Mouse (Mus musculus): ENCODE measurements around the gene Klhl10. TPM values are rescaled to one million over a fixed set of nuclear protein-coding genes. Genes with fewer than 3 reads are reported as not detected.

The Klhl10 gene
- polyA plus RNA-seq, 1 experiment from 2014 or later = 0.43 TPM

DNA sequence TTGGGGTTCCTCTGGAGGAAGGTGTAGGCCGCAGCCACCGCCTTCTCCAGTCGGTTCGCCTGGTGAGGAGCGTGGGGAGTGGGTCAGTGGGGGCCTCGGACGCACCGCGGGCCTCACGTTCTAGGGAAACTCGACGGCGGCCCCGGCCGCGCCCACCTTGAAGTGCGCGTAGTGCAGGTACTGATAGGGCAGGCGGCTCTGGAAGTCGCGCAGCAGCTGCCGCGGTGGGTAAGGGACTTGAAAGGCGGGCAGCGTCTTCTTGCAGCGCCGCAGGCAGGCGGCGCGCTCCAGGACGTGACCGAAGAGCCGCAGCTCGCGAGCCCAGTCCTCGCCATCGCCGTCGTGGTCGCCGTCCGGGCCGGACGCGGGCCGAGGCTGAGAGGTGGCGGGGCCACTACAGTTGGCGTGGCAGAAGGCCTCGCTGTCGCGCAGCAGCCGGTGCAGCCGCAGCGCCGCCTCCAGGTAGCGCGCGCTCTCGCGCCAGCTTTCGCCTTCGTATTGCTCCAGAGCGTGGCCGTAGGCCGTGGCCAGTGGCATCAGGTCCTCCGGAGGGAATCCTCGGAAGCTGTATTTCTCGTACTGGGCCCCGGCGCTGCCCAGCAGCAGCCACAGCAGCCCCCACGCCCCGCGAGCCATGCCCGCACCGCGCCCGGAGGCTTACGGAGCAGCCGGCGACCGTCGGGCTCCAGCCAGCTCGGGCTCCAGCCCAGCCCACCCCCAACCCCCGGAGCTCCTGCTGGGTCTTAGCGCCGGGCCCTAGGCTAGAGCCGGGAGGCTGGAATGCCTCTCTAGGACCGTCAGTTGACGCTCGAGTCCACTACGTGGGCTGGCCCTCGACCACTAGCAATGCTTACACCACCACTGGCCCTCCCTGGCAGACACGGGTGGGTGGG, 27.4 kb upstream of the Klhl10 start, which contains the start of gene P3h4:
Gene P3h4 (minus strand): TSS at position 816 of the 893 bp plus-strand sequence.
- Histone ChIP-seq H3K36me3 (ENCODE audit: insufficient read depth, low read length) (no peaks in the 10 kb centered on the region), H3K27me3 (replicated peaks; ENCODE audit: insufficient read depth, low read length) (no peaks in the 10 kb centered on the region), H3K4me2 (replicated peaks; ENCODE audit: low read depth, low read length) (peak within 1 kb of the TSS; percentile 61), H3K27ac (ENCODE audit: low read length) (peak within 1 kb of the TSS; percentile 94), H3K4me1 (ENCODE audit: insufficient read depth, low read depth, low read length) (peaks cover 20% of the 10 kb centered on the region), H3K9me3 (ENCODE audit: low read length) (no peaks in the 10 kb centered on the region), H3K4me3 (ENCODE audit: low read depth, low read length) (peak within 1 kb of the TSS; percentile 52), H3K9ac (replicated peaks; ENCODE audit: low read depth) (peak within 1 kb of the TSS; percentile 39)
- ATAC-seq = peak; percentile 95
- TF ChIP-seq CTCF (IDR thresholded peaks at IDR 0.05) (peak; percentile 89), EP300 (IDR thresholded peaks at IDR 0.05) (no peak)
- peak; percentile 96 for DNase-seq (ENCODE audit: low spot score)
- 2% methylated on average over 56 of the region's 93 CpGs for WGBS

- Histone ChIP-seq H3K4me2 (replicated peaks; ENCODE audit: low read depth, low read length) (peak within 1 kb of the TSS; percentile 61), H3K4me1 (ENCODE audit: insufficient read depth, low read depth, low read length) (peaks cover 20% of the 10 kb centered on the region), H3K9me3 (ENCODE audit: low read length) (no peaks in the 10 kb centered on the region), H3K4me3 (ENCODE audit: low read depth, low read length) (peak within 1 kb of the TSS; percentile 52), H3K27me3 (replicated peaks; ENCODE audit: insufficient read depth, low read length) (no peaks in the 10 kb centered on the region), H3K9ac (replicated peaks; ENCODE audit: low read depth) (peak within 1 kb of the TSS; percentile 39), H3K36me3 (ENCODE audit: insufficient read depth, low read length) (no peaks in the 10 kb centered on the region), H3K27ac (ENCODE audit: low read length) (peak within 1 kb of the TSS; percentile 94)
- TF ChIP-seq EP300 (IDR thresholded peaks at IDR 0.05) (no peak), CTCF (IDR thresholded peaks at IDR 0.05) (0 out of 2 replicates have a peak, but pooled peaks have one; percentile 2)
- ATAC-seq = peak; percentile 28
- under 1% methylated on average over 26 of the region's 31 CpGs for WGBS
- DNase-seq (ENCODE audit: low spot score) = peak; percentile 86
These were observed 26.5 kb upstream of the Klhl10 start, which contains the start of gene Fkbp10 for GRCm38 (mm10) chr11:100414914-100415822. Fkbp10 (plus strand) TSS chr11:100415697.

GRCm38 (mm10) chr11:100421537-100421936, 20.2 kb upstream of the Klhl10 start:
- WGBS = 86% methylated on average over 8 of the region's 8 CpGs
- H3K4me2 ChIP-seq (replicated peaks; ENCODE audit: low read depth, low read length) = no peak overlapping the region
- DNase-seq (ENCODE audit: low spot score) = no peak

GRCm38 (mm10) chr11:100423836-100424235, 17.9 kb upstream of the Klhl10 start:
- ATAC-seq = no peak
- Histone ChIP-seq H3K27me3 (replicated peaks; ENCODE audit: insufficient read depth, low read length) (no peaks in the 10 kb centered on the region), H3K9ac (replicated peaks; ENCODE audit: low read depth) (no peak overlapping the region), H3K4me3 (ENCODE audit: low read depth, low read length) (no peak overlapping the region), H3K27ac (ENCODE audit: low read length) (no peak overlapping the region), H3K4me2 (replicated peaks; ENCODE audit: low read depth, low read length) (no peak overlapping the region), H3K9me3 (ENCODE audit: low read length) (no peaks in the 10 kb centered on the region), H3K4me1 (ENCODE audit: insufficient read depth, low read depth, low read length) (no peaks in the 10 kb centered on the region), H3K36me3 (ENCODE audit: insufficient read depth, low read length) (peaks cover 5% of the 10 kb centered on the region; the same call in 1 of the 2 replicates)
- WGBS = 95% methylated on average over 7 of the region's 7 CpGs
- no peak for TF ChIP-seq EP300 (IDR thresholded peaks at IDR 0.05)
- TF ChIP-seq CTCF (IDR thresholded peaks at IDR 0.05) = no peak
- DNase-seq (ENCODE audit: low spot score) = no peak

More at GRCm38 (mm10) chr11:100421537-100421936, 20.2 kb upstream of the Klhl10 start:
- H3K4me3 ChIP-seq (ENCODE audit: low read depth, low read length) = no peak overlapping the region
- H3K27ac ChIP-seq (ENCODE audit: low read length) = no peak overlapping the region
- H3K4me1 ChIP-seq (ENCODE audit: insufficient read depth, low read depth, low read length) = peaks cover 2% of the 10 kb centered on the region; the same call in 1 of the 2 replicates
- H3K9me3 ChIP-seq (ENCODE audit: low read length) = no peaks in the 10 kb centered on the region
- ATAC-seq = no peak
- peaks cover 5% of the 10 kb centered on the region; the same call in 1 of the 2 replicates for H3K36me3 ChIP-seq (ENCODE audit: insufficient read depth, low read length)
- no peak overlapping the region for H3K9ac ChIP-seq (replicated peaks; ENCODE audit: low read depth)
- TF ChIP-seq CTCF (IDR thresholded peaks at IDR 0.05) = no peak
- TF ChIP-seq EP300 (IDR thresholded peaks at IDR 0.05) = no peak
- no peaks in the 10 kb centered on the region for H3K27me3 ChIP-seq (replicated peaks; ENCODE audit: insufficient read depth, low read length)

- H3K4me2 ChIP-seq (replicated peaks; ENCODE audit: low read depth, low read length) = no peak overlapping the region
These were observed 15.9 kb upstream of the Klhl10 start for GRCm38 (mm10) chr11:100425851-100426250.

More at GRCm38 (mm10) chr11:100425851-100426250, 15.9 kb upstream of the Klhl10 start:
- no peak for TF ChIP-seq EP300 (IDR thresholded peaks at IDR 0.05)
- peak; percentile 78 for TF ChIP-seq CTCF (IDR thresholded peaks at IDR 0.05)
- Histone ChIP-seq H3K4me1 (ENCODE audit: insufficient read depth, low read depth, low read length) (no peaks in the 10 kb centered on the region), H3K27me3 (replicated peaks; ENCODE audit: insufficient read depth, low read length) (no peaks in the 10 kb centered on the region), H3K36me3 (ENCODE audit: insufficient read depth, low read length) (peaks cover 5% of the 10 kb centered on the region; the same call in 1 of the 2 replicates), H3K9ac (replicated peaks; ENCODE audit: low read depth) (no peak overlapping the region), H3K4me3 (ENCODE audit: low read depth, low read length) (no peak overlapping the region), H3K27ac (ENCODE audit: low read length) (no peak overlapping the region), H3K9me3 (ENCODE audit: low read length) (no peaks in the 10 kb centered on the region)
- ATAC-seq = peak; percentile 59
- DNase-seq (ENCODE audit: low spot score) = peak; percentile 73
- WGBS = 24% methylated on average over 7 of the region's 7 CpGs
